Mouse (Mus musculus): ENCODE results near the gene Acad11. TPM values are rescaled to one million over a fixed set of nuclear protein-coding genes. Genes with fewer than 3 reads are reported as not detected.

Gene Acad11
- polyA plus RNA-seq (2014; fragmentation: Nextera tagmentation; extraction: Ambion mirVana) = 12.9 and 14.0 TPM in 2 replicates

DNA sequence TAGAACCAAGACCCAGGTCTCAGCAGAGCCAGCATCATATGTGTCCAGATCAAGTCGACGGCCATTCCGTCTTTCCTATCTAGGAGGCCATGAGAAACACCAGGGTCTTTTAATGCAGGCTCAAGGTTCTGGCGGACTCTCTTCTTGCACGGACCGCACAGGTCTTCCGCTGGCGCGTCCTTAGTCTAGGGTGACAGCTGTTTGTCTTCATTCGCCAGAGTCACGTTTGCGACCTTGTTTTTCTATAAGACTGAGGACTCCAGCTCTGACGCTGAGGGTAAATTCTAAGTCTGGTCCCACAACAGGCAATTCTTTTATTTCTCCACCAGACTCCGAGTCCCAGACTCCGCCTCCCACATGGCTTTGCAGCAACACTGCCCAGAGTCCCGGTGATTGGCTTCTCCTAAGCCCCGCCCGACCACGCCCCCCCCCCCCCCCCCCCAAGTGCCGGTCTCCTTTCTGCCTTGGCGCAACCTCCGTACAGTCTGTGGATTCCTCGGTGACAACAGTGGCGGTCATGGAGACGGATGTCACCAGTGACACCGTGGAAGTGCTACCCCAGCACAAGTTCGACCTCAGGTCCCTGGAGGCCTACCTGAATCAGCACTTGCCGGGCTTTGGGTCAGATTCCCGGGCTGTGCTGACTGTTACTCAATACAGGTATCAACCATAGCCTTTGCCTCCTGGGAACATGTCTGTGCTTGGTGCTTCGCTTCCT lies at the start of gene Acad11:
TSS of gene Acad11 (plus strand) at position 134 of the 718 bp plus-strand sequence.
- peak; percentile 96 for ATAC-seq (replicated peaks; ENCODE audit: low FRiP score)
- Histone ChIP-seq H3K27ac (ENCODE audit: low read depth, low read length) (no peak within 1 kb of the TSS; the same call in 1 of the 2 replicates), H3K4me2 (peak within 1 kb of the TSS; percentile 89), H3K4me3 (ENCODE audit: low read depth, low read length) (peak within 1 kb of the TSS; percentile 88), H3K4me1 (replicated peaks; ENCODE audit: control insufficient read depth, insufficient read depth, low read length) (peaks cover 9% of the 10 kb centered on the region), H3K9me3 (ENCODE audit: control insufficient read depth, low read length) (no peaks in the 10 kb centered on the region), H3K36me3 (ENCODE audit: control insufficient read depth, insufficient read depth, low read length) (peaks cover 5% of the 10 kb centered on the region; the same call in 1 of the 2 replicates), H3K9ac (ENCODE audit: low read depth, low read length) (peak within 1 kb of the TSS; percentile 77), H3K27me3 (replicated peaks; ENCODE audit: control insufficient read depth, insufficient read depth, low read length) (no peaks in the 10 kb centered on the region)
- under 1% methylated on average over 25 of the region's 30 CpGs for WGBS
- DNase-seq (ENCODE audit: low spot score) = peak; percentile 82

DNA sequence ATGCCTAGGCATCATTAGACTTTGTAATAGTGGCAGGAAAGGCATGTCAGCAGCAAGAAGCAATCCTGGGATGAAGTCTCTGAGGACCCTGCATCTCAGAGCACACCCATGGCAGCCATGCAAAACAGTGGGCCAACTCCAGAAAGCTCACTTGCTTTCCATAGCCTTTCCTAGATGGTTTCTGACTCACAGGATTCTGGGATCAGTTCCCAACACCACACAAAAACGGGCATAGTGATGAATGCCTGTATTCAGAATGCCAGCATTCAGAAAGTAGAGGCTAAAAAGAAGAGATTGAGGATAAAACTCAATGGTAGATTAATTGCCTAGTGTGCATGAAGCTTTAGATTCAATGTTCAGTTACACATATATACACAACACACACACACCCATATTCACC lies 48.7 kb upstream of the Acad11 start:
- DNase-seq (ENCODE audit: low spot score) (no peak), ATAC-seq (replicated peaks; ENCODE audit: low FRiP score) (no peak)
- no peaks in the 10 kb centered on the region for H3K9me3 ChIP-seq (ENCODE audit: control insufficient read depth, low read length)
- peaks cover 3% of the 10 kb centered on the region; the same call in 1 of the 2 replicates for H3K36me3 ChIP-seq (ENCODE audit: control insufficient read depth, insufficient read depth, low read length)
- H3K4me3 ChIP-seq (ENCODE audit: low read depth, low read length) = no peak overlapping the region
- H3K4me2 ChIP-seq = no peak overlapping the region
- WGBS = 50% methylated on average over 1 of the region's 1 CpGs
- no peak overlapping the region for H3K9ac ChIP-seq (ENCODE audit: low read depth, low read length)
- no peaks in the 10 kb centered on the region for H3K27me3 ChIP-seq (replicated peaks; ENCODE audit: control insufficient read depth, insufficient read depth, low read length)
- no peaks in the 10 kb centered on the region for H3K4me1 ChIP-seq (replicated peaks; ENCODE audit: control insufficient read depth, insufficient read depth, low read length)
- H3K27ac ChIP-seq (ENCODE audit: low read depth, low read length) = no peak overlapping the region

DNA sequence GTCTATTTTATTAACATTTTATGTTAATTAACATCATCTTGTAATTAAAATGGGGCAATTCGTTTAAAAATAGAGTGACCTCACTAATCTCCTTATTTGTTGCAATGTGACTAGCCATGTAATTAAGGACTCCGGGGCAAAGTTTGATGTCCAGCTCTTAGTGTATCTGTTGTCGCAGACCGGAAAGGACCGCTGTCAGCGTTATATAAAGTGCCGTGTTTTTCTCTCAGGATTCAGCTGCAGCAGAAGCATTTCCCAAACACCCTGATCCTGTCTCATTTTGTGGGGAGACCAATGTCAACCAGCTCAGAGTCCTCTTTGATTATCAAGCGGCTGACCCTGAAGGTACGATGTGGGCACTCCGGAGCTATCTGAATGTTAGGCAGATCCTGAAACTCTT lies 42.2 kb upstream of the Acad11 start:
- H3K4me1 ChIP-seq (replicated peaks; ENCODE audit: control insufficient read depth, insufficient read depth, low read length) = no peaks in the 10 kb centered on the region
- 91% methylated on average over 10 of the region's 10 CpGs for WGBS
- H3K9ac ChIP-seq (ENCODE audit: low read depth, low read length) = no peak overlapping the region
- H3K36me3 ChIP-seq (ENCODE audit: control insufficient read depth, insufficient read depth, low read length) = no peaks in the 10 kb centered on the region; the same call in 1 of the 2 replicates
- no peaks in the 10 kb centered on the region for H3K9me3 ChIP-seq (ENCODE audit: control insufficient read depth, low read length)
- no peaks in the 10 kb centered on the region for H3K27me3 ChIP-seq (replicated peaks; ENCODE audit: control insufficient read depth, insufficient read depth, low read length)
- DNase-seq (ENCODE audit: low spot score) (no peak), ATAC-seq (replicated peaks; ENCODE audit: low FRiP score) (no peak)
- no peak overlapping the region for H3K27ac ChIP-seq (ENCODE audit: low read depth, low read length)
- H3K4me2 ChIP-seq = no peak overlapping the region
- no peak overlapping the region for H3K4me3 ChIP-seq (ENCODE audit: low read depth, low read length)

DNA sequence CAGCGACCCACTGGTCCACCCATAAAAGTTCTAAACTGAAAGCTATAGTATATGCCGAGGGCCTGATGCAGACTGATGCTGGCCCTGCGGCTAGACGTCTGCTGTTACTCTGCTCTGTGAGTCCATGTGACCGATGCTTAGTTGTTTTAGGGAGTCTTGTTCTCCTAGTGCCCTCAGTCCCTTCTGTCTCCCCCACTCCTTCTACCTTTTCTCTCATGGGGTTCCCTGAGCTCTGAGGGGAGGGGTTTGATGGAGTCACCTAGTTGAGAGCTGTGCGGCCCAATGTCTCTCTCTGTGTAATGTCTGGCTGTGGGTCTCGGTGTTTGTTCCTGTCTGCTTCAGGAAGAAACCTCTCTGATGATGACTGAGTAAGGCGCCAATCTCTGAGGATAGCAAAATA lies 36.0 kb upstream of the Acad11 start:
- Histone ChIP-seq H3K9me3 (ENCODE audit: control insufficient read depth, low read length) (no peaks in the 10 kb centered on the region), H3K36me3 (ENCODE audit: control insufficient read depth, insufficient read depth, low read length) (peaks cover 5% of the 10 kb centered on the region), H3K4me1 (replicated peaks; ENCODE audit: control insufficient read depth, insufficient read depth, low read length) (no peaks in the 10 kb centered on the region), H3K27ac (ENCODE audit: low read depth, low read length) (no peak overlapping the region), H3K27me3 (replicated peaks; ENCODE audit: control insufficient read depth, insufficient read depth, low read length) (no peaks in the 10 kb centered on the region), H3K9ac (ENCODE audit: low read depth, low read length) (no peak overlapping the region), H3K4me2 (no peak overlapping the region), H3K4me3 (ENCODE audit: low read depth, low read length) (no peak overlapping the region)
- no peak for DNase-seq (ENCODE audit: low spot score)
- WGBS = 93% methylated on average over 8 of the region's 8 CpGs
- ATAC-seq (replicated peaks; ENCODE audit: low FRiP score) = no peak

DNA sequence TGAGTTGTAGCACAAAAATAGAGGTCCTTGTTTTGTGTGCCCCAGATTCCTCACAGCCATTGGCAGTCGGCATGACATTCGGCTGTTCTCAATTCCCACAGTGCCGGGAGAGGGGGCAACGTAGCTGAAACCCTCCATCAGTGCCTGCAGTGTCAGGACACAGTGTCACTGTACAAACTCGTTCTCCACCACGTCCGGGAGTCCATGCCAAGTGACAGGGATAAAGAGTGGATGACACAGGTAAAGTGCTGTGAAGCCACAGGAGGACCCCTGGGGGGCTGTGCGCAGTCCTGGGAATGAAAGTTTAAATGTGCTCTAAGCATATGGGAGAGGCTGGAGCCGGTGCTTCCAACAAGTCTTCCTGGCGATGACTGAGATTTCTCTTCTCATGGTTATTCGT lies 33.3 kb upstream of the Acad11 start:
- no peak overlapping the region for H3K9ac ChIP-seq (ENCODE audit: low read depth, low read length)
- H3K4me2 ChIP-seq = no peak overlapping the region
- no peak for DNase-seq (ENCODE audit: low spot score)
- WGBS = 85% methylated on average over 11 of the region's 11 CpGs
- no peak overlapping the region for H3K4me3 ChIP-seq (ENCODE audit: low read depth, low read length)
- H3K27ac ChIP-seq (ENCODE audit: low read depth, low read length) = no peak overlapping the region
- no peaks in the 10 kb centered on the region for H3K4me1 ChIP-seq (replicated peaks; ENCODE audit: control insufficient read depth, insufficient read depth, low read length)
- no peaks in the 10 kb centered on the region for H3K27me3 ChIP-seq (replicated peaks; ENCODE audit: control insufficient read depth, insufficient read depth, low read length)
- no peak for ATAC-seq (replicated peaks; ENCODE audit: low FRiP score)
- H3K9me3 ChIP-seq (ENCODE audit: control insufficient read depth, low read length) = no peaks in the 10 kb centered on the region
- peaks cover 5% of the 10 kb centered on the region for H3K36me3 ChIP-seq (ENCODE audit: control insufficient read depth, insufficient read depth, low read length)

DNA sequence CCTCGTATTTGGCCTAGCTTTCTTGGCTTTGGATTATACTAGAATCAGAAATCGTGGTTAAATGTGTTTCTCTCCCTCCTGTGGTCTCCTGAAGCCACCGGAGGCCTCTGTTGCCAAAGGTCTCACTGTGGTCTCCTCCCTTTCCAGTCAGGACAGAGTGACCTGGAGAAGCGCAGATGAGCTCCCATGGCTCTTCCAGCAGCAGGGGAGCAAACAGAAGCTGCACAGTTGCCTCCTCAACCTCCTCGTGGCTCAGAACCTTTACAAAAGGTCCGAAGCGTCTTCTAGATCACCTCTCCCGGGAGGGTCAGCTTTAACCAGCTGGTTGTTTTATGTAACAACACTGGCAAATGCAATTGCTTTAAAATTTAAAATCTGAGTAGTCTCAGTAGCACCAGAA lies 28.9 kb upstream of the Acad11 start:
- H3K4me1 ChIP-seq (replicated peaks; ENCODE audit: control insufficient read depth, insufficient read depth, low read length) = no peaks in the 10 kb centered on the region
- no peak overlapping the region for H3K27ac ChIP-seq (ENCODE audit: low read depth, low read length)
- WGBS = 77% methylated on average over 8 of the region's 8 CpGs
- no peak for ATAC-seq (replicated peaks; ENCODE audit: low FRiP score)
- no peaks in the 10 kb centered on the region for H3K27me3 ChIP-seq (replicated peaks; ENCODE audit: control insufficient read depth, insufficient read depth, low read length)
- H3K9me3 ChIP-seq (ENCODE audit: control insufficient read depth, low read length) = no peaks in the 10 kb centered on the region
- H3K4me2 ChIP-seq = no peak overlapping the region
- H3K9ac ChIP-seq (ENCODE audit: low read depth, low read length) = no peak overlapping the region
- H3K4me3 ChIP-seq (ENCODE audit: low read depth, low read length) = no peak overlapping the region
- H3K36me3 ChIP-seq (ENCODE audit: control insufficient read depth, insufficient read depth, low read length) = peaks cover 2% of the 10 kb centered on the region; the same call in 1 of the 2 replicates
- no peak for DNase-seq (ENCODE audit: low spot score)

DNA sequence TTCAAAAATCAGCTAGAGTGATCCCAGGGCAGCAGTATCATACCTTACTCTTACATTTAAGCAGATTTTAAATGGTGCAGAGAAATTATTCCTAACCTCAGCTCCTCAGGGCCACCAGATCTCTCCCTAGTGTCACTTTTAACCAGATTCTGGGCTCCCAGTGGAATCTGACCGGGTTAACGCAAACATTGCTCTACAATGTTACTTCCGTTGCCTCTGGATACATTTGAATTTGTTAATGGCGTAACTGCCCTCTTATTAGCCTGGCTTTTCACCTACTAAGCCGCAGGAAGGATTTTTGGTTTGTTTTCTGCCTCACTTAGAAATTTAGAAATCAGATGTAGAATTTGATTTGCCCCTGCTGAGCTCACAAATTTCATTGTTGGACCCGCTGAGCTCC lies 28.5 kb upstream of the Acad11 start:
- Histone ChIP-seq H3K9ac (ENCODE audit: low read depth, low read length) (no peak overlapping the region), H3K4me3 (ENCODE audit: low read depth, low read length) (no peak overlapping the region), H3K36me3 (ENCODE audit: control insufficient read depth, insufficient read depth, low read length) (peaks cover 2% of the 10 kb centered on the region; the same call in 1 of the 2 replicates), H3K9me3 (ENCODE audit: control insufficient read depth, low read length) (no peaks in the 10 kb centered on the region), H3K27ac (ENCODE audit: low read depth, low read length) (no peak overlapping the region), H3K27me3 (replicated peaks; ENCODE audit: control insufficient read depth, insufficient read depth, low read length) (no peaks in the 10 kb centered on the region), H3K4me1 (replicated peaks; ENCODE audit: control insufficient read depth, insufficient read depth, low read length) (no peaks in the 10 kb centered on the region), H3K4me2 (no peak overlapping the region; the same call in 1 of the 2 replicates)
- 75% methylated on average over 6 of the region's 6 CpGs for WGBS
- DNase-seq (ENCODE audit: low spot score) (no peak), ATAC-seq (replicated peaks; ENCODE audit: low FRiP score) (no peak)

DNA sequence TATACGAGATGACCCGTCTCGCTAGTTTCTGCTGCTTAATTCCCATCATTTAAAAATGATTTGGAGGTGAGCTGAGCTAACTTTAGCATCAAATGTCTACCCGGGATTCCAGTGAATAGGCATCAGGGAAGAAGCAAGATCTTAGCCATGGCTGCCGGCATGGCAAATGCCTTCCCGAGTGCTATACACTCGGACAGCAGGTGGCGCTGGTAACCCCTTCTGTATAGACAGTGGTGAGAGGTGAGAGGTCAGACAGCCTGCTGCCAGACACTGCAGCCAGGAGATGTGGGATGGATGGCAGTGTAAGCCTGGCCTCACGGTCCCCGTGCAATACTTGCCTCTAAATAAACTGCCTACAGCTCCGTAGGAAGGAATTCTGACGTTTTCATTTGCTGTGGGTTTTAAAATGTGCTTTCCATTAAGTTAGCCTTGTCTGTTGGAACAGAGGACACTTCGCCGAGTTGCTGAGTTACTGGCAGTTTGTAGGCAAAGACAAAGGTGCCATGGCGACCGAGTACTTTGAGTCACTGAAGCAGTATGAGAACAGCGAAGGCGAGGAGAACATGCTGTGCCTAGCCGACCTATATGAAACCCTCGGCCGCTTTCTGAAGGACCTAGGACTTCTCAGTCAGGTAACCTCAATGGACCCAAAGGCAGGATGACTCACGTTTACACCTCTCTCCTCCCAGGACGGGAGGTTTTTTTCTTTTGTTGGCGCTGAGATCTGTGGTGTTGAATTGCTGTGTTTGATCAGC lies 27.7 kb upstream of the Acad11 start:
- DNase-seq (ENCODE audit: low spot score) = peak; percentile 56
- WGBS = 48% methylated on average over 24 of the region's 24 CpGs
- ATAC-seq (replicated peaks; ENCODE audit: low FRiP score) = peak; percentile 81
- H3K4me2 ChIP-seq = peak overlapping the region; percentile 31; the same call in 1 of the 2 replicates
- no peak overlapping the region for H3K27ac ChIP-seq (ENCODE audit: low read depth, low read length)
- peaks cover 2% of the 10 kb centered on the region; the same call in 1 of the 2 replicates for H3K36me3 ChIP-seq (ENCODE audit: control insufficient read depth, insufficient read depth, low read length)
- no peaks in the 10 kb centered on the region for H3K9me3 ChIP-seq (ENCODE audit: control insufficient read depth, low read length)
- H3K9ac ChIP-seq (ENCODE audit: low read depth, low read length) = no peak overlapping the region
- no peaks in the 10 kb centered on the region for H3K4me1 ChIP-seq (replicated peaks; ENCODE audit: control insufficient read depth, insufficient read depth, low read length)
- no peak overlapping the region for H3K4me3 ChIP-seq (ENCODE audit: low read depth, low read length)
- no peaks in the 10 kb centered on the region for H3K27me3 ChIP-seq (replicated peaks; ENCODE audit: control insufficient read depth, insufficient read depth, low read length)

Measured in liver, embryonic 11.5 days (tissue).